In the genomic region with DNA sequence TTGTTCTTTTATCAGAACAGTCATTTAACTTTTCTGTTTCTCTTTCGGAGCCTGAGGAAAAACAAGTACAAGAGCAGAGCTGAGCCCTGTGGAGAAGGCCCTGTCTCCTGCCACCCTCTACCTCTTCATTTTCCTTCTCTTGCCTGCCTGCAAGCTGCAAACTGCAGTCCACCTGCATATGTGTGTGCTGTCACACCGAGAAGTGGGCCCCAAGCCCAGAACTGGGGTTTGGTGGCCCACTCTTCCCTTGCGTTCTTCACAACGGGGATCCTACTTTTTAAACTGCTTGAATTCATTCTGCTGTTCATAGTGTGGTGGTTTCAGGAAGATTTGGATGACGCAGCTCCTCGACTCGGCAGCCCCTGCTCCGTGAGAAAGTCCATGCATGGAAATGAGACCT, we compare ENCODE assay signal across 15 mouse cellular contexts. TPM values are rescaled to one million over a fixed set of nuclear protein-coding genes. Genes with fewer than 3 reads are reported as not detected.
DNase-seq lines count a peak whose midpoint lies in the region; ATAC-seq lines count a peak whose summit lies in the region.
"Had no signal": no experiment of that assay in that cellular context is flagged by ENCODE, and none has a peak within 500 bp of the region (broad histone marks: within the 10 kb centered on the region; RNA-seq: fewer than 3 reads in every experiment).

No protein-coding gene starts in this region.

- H3K4me2 ChIP-seq in forebrain, embryonic 16.5 days (ENCODE audit: low read length), result no peak overlapping the region
- H3K4me2 ChIP-seq in hindbrain, embryonic 12.5 days (replicated peaks), result no peak overlapping the region
- no peak overlapping the region for H3K4me2 ChIP-seq in hindbrain, embryonic 13.5 days
- H3K4me2 ChIP-seq in embryonic facial prominence, embryonic 12.5 days (replicated peaks), result no peak overlapping the region
- no peak overlapping the region for H3K4me2 ChIP-seq in midbrain, embryonic 12.5 days (replicated peaks)
- H3K4me2 ChIP-seq: lung, embryonic 14.5 days; neural tube, embryonic 15.5 days had no signal

- peaks cover 40% of the 10 kb centered on the region for H3K36me3 ChIP-seq in forebrain, embryonic 10.5 days (replicated peaks)
- H3K36me3 ChIP-seq in forebrain, embryonic 16.5 days (ENCODE audit: control insufficient read depth, insufficient read depth), result no peaks in the 10 kb centered on the region
- no peaks in the 10 kb centered on the region for H3K36me3 ChIP-seq in hindbrain, embryonic 12.5 days
- no peaks in the 10 kb centered on the region for H3K36me3 ChIP-seq in hindbrain, embryonic 13.5 days
- peaks cover 7% of the 10 kb centered on the region for H3K36me3 ChIP-seq in embryonic facial prominence, embryonic 12.5 days
- H3K36me3 ChIP-seq in midbrain, embryonic 12.5 days, result no peaks in the 10 kb centered on the region
- H3K36me3 ChIP-seq: neural tube, embryonic 15.5 days had no signal

- no peak overlapping the region for H3K4me3 ChIP-seq in forebrain, embryonic 10.5 days
- no peak overlapping the region for H3K4me3 ChIP-seq in forebrain, embryonic 16.5 days (replicated peaks; ENCODE audit: low read length)
- no peak overlapping the region for H3K4me3 ChIP-seq in hindbrain, embryonic 12.5 days
- no peak overlapping the region for H3K4me3 ChIP-seq in hindbrain, embryonic 13.5 days
- no peak overlapping the region for H3K4me3 ChIP-seq in embryonic facial prominence, embryonic 12.5 days
- H3K4me3 ChIP-seq in midbrain, embryonic 12.5 days, result no peak overlapping the region
- H3K4me3 ChIP-seq: heart, embryonic 10.5 days; neural tube, embryonic 15.5 days had no signal

- no peak for DNase-seq in forebrain, embryonic 10.5 days (ENCODE audit: extremely low spot score, low spot score)
- DNase-seq in ovary, postnatal 36 days (ENCODE audit: low spot score), result no peak
- DNase-seq in MN1 (ENCODE audit: low spot score), result no peak
- DNase-seq: B cell, adult 2 months; cerebellum, adult 11-12 months; kidney, postnatal 25 days; lung, embryonic 14.5 days had no signal

- ATAC-seq in forebrain, embryonic 16.5 days, result no peak
- no peak for ATAC-seq in hindbrain, embryonic 12.5 days (ENCODE audit: low FRiP score)
- ATAC-seq in hindbrain, embryonic 13.5 days (ENCODE audit: low FRiP score), result no peak
- no peak for ATAC-seq in embryonic facial prominence, embryonic 12.5 days (ENCODE audit: insufficient number of reproducible peaks, insufficient read depth, low FRiP score, low TSS enrichment)
- no peak; the same call in 1 of the 2 replicates for ATAC-seq in midbrain, embryonic 12.5 days (ENCODE audit: low FRiP score, low read depth)
- ATAC-seq: inflammation-experienced regulatory T-cells, adult 6 months had no signal

- H3K9ac ChIP-seq in forebrain, embryonic 16.5 days (replicated peaks; ENCODE audit: low read depth, low read length), result no peak overlapping the region
- 0 out of 2 replicates have a peak overlapping the region, but pooled peaks have one; percentile 23 for H3K9ac ChIP-seq in hindbrain, embryonic 12.5 days
- H3K9ac ChIP-seq in hindbrain, embryonic 13.5 days, result no peak overlapping the region
- H3K9ac ChIP-seq in embryonic facial prominence, embryonic 12.5 days, result no peak overlapping the region
- no peak overlapping the region for H3K9ac ChIP-seq in midbrain, embryonic 12.5 days (replicated peaks)
- H3K9ac ChIP-seq: lung, embryonic 14.5 days; neural tube, embryonic 15.5 days had no signal

- H3K9me3 ChIP-seq in forebrain, embryonic 10.5 days, result no peaks in the 10 kb centered on the region
- H3K9me3 ChIP-seq in forebrain, embryonic 16.5 days (ENCODE audit: control insufficient read depth, low read length), result no peaks in the 10 kb centered on the region
- H3K9me3 ChIP-seq in hindbrain, embryonic 12.5 days (replicated peaks), result no peaks in the 10 kb centered on the region
- no peaks in the 10 kb centered on the region for H3K9me3 ChIP-seq in hindbrain, embryonic 13.5 days
- H3K9me3 ChIP-seq in embryonic facial prominence, embryonic 12.5 days, result no peaks in the 10 kb centered on the region
- no peaks in the 10 kb centered on the region for H3K9me3 ChIP-seq in midbrain, embryonic 12.5 days
- H3K9me3 ChIP-seq: heart, embryonic 10.5 days; neural tube, embryonic 15.5 days had no signal

- 82% methylated on average over 8 of the region's 8 CpGs for WGBS in forebrain, embryonic 10.5 days
- 49% methylated on average over 8 of the region's 8 CpGs for WGBS in forebrain, embryonic 16.5 days
- 61% methylated on average over 8 of the region's 8 CpGs for WGBS in hindbrain, embryonic 12.5 days
- 51% methylated on average over 8 of the region's 8 CpGs for whole genome bisulfite sequencing in hindbrain, embryonic 13.5 days
- WGBS in embryonic facial prominence, embryonic 12.5 days, result 80% methylated on average over 8 of the region's 8 CpGs
- WGBS in midbrain, embryonic 12.5 days, result 58% methylated on average over 8 of the region's 8 CpGs

- peaks cover 58% of the 10 kb centered on the region for H3K4me1 ChIP-seq in forebrain, embryonic 10.5 days
- H3K4me1 ChIP-seq in forebrain, embryonic 16.5 days (replicated peaks; ENCODE audit: control insufficient read depth, insufficient read depth, low read length), result peaks cover 20% of the 10 kb centered on the region
- peaks cover 31% of the 10 kb centered on the region for H3K4me1 ChIP-seq in hindbrain, embryonic 12.5 days
- peaks cover 34% of the 10 kb centered on the region for H3K4me1 ChIP-seq in hindbrain, embryonic 13.5 days (replicated peaks)
- peaks cover 30% of the 10 kb centered on the region for H3K4me1 ChIP-seq in embryonic facial prominence, embryonic 12.5 days
- H3K4me1 ChIP-seq in midbrain, embryonic 12.5 days, result peaks cover 47% of the 10 kb centered on the region

- peak overlapping the region; percentile 70 for H3K27ac ChIP-seq in forebrain, embryonic 10.5 days
- H3K27ac ChIP-seq in forebrain, embryonic 16.5 days (ENCODE audit: low read length), result no peak overlapping the region
- peak overlapping the region; percentile 23; the same call in 1 of the 2 replicates for H3K27ac ChIP-seq in hindbrain, embryonic 12.5 days
- H3K27ac ChIP-seq in hindbrain, embryonic 13.5 days, result no peak overlapping the region
- H3K27ac ChIP-seq in embryonic facial prominence, embryonic 12.5 days, result peak overlapping the region; percentile 60; the same call in 1 of the 2 replicates
- peak overlapping the region; percentile 56; the same call in 1 of the 2 replicates for H3K27ac ChIP-seq in midbrain, embryonic 12.5 days (replicated peaks)
- H3K27ac ChIP-seq: heart, embryonic 10.5 days; neural tube, embryonic 15.5 days had no signal

- H3K27me3 ChIP-seq in forebrain, embryonic 10.5 days (ENCODE audit: poor library complexity, severe bottlenecking), result no peaks in the 10 kb centered on the region
- no peaks in the 10 kb centered on the region for H3K27me3 ChIP-seq in forebrain, embryonic 16.5 days (replicated peaks; ENCODE audit: control insufficient read depth, insufficient read depth, low read length)
- no peaks in the 10 kb centered on the region for H3K27me3 ChIP-seq in hindbrain, embryonic 12.5 days
- no peaks in the 10 kb centered on the region for H3K27me3 ChIP-seq in hindbrain, embryonic 13.5 days
- H3K27me3 ChIP-seq in embryonic facial prominence, embryonic 12.5 days, result no peaks in the 10 kb centered on the region
- H3K27me3 ChIP-seq in midbrain, embryonic 12.5 days, result no peaks in the 10 kb centered on the region
- H3K27me3 ChIP-seq: neural tube, embryonic 15.5 days had no signal

RNA-seq across cellular contexts. Expression of gene Adgra3, which starts 9.3 kb away (rescaled TPM):
- 34.9 and 38.1 TPM in 2 replicates for polyA plus RNA-seq in forebrain, embryonic 10.5 days (2016; fragmentation: Nextera tagmentation; extraction: Ambion mirVana)
- 18.5 and 19.6 TPM in 2 replicates for polyA plus RNA-seq in forebrain, embryonic 16.5 days (2015; fragmentation: Nextera tagmentation; extraction: Ambion mirVana)
- 44.6 and 46.8 TPM in 2 replicates for polyA plus RNA-seq in hindbrain, embryonic 12.5 days (2016; fragmentation: Nextera tagmentation; extraction: Ambion mirVana)
- polyA plus RNA-seq in hindbrain, embryonic 13.5 days (2015; fragmentation: Nextera tagmentation; extraction: Ambion mirVana), result 17.7 and 19.6 TPM in 2 replicates
- 59.4 and 59.6 TPM in 2 replicates for polyA plus RNA-seq in embryonic facial prominence, embryonic 12.5 days (2016; fragmentation: Nextera tagmentation; extraction: Ambion mirVana)
- 41.9 and 49.2 TPM in 2 replicates for polyA plus RNA-seq in midbrain, embryonic 12.5 days (2016; fragmentation: Nextera tagmentation; extraction: Ambion mirVana)
- polyA plus RNA-seq: inflammation-experienced regulatory T-cells, adult 6 months had no signal

Comparison
In these comparisons a context has a peak if more than half of its experiments do, and no peak if none do; other contexts are left out.
1. H3K27ac ChIP-seq: peak in forebrain, embryonic 10.5 days (single experiment), hindbrain, embryonic 12.5 days (single experiment), embryonic facial prominence, embryonic 12.5 days (single experiment) and midbrain, embryonic 12.5 days (single experiment); none in forebrain, embryonic 16.5 days (single experiment) and hindbrain, embryonic 13.5 days (single experiment).